Mouse (Mus musculus): Measurements from ENCODE around the gene Ankrd11. TPM values are rescaled to one million over a fixed set of nuclear protein-coding genes. Genes with fewer than 3 reads are reported as not detected.
A peak's percentile ranks its signal among the peaks of the same experiment; 100 is the strongest.

Gene Ankrd11
- total RNA-seq, 2 experiments from 2014 or later, result 80.6 to 81.1 TPM

DNA sequence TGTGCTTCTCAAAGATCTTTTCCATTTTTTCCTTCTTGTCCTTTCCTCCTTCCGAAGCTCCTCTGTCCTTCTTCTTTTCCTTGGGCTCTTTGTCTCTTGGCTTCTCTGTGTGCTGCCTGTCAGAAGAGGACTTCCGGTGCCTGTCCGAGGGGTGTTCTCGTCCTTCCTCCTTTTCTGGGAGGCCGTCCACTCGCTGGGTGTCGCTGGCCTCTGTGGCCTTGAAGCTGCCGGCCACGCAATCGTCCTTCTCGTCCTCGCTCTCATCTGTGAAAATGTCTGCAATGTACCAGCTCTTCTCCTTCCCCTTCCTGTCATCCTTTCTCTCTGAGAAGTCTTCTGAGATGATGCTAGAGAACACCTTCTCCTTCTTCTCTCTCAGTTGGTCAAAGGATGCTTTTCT is 148.6 kb downstream of the Ankrd11 start:
- peak; percentile 72 to 77 for DNase-seq

DNA sequence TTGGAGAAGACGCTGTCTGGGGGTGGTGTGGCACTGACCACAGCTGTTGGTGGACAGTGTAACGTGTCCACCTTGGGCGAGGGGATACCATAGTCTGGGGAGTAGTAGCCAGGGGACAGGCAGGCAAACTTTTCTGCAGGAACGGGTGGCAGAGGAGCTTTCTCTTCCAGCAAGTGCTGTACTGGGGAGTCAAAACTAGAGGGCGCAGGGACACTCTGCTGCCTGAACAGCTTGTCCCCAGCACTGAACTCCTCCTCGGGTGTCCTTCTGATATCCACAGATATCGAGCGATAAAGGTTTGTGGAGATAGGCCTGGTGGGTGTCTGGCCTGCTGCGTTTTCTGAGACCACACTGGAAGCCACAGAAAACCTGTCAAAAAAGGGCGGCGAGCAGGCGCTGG is 150.6 kb downstream of the Ankrd11 start:
- no peak for DNase-seq

DNA sequence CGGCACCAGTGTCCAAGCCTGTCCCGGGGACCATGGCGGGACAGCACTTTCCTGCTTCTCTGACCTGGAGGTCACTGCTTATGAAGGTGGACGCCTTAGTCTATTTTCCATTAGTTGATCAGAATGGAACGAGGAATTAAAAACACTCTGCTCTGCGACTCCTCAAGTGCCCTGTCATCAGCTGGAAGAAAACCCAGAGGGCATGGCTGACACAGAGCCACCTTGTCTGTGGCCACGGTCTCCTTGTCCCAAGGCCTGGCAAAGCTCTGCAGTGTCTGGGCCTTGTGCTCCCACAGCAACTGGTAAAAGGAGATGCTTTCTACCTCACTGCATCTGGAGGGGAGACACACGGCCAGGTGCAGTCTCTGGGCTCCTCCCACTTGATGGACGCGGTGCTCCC is 158.4 kb downstream of the Ankrd11 start:
- DNase-seq, result no peak

DNA sequence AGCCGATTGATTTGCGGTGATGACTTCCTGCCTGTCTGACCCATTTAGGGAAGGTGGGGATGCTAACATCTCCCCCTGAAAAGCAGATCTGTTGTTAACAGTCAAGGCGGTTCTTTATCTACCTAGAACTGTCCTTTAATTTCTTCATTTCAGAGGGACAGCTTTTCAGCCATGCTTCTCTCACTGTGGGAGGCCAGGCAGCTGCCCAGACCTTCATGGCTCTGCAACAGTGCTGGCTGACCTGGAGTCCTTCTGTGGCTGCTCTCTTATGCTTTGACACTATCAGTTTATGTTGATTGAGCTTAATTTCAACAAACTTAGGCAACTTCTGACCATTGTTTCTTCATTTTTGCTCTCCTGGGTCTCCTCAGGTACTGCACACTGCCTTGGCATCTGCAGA is 161.8 kb downstream of the Ankrd11 start:
- DNase-seq, result no peak

DNA sequence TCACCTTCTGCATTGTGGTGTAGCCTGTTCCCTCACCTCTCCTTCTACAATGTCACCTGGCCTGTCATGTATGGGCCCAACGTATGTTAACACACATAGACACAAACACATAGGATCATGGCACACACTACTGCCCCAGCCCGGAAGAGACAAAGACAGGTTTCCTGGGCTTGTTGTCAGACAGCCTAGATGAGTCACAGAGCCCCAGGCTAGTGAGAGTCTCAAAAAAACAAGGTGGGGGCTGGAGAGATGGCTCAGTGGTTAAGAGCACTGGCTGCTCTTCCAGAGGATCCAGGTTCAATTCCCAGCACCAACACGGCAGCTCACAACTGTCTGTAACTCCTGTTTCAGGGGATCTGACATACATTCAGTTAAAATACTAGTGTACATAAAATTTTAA is 163.8 kb downstream of the Ankrd11 start:
- DNase-seq, result no peak

DNA sequence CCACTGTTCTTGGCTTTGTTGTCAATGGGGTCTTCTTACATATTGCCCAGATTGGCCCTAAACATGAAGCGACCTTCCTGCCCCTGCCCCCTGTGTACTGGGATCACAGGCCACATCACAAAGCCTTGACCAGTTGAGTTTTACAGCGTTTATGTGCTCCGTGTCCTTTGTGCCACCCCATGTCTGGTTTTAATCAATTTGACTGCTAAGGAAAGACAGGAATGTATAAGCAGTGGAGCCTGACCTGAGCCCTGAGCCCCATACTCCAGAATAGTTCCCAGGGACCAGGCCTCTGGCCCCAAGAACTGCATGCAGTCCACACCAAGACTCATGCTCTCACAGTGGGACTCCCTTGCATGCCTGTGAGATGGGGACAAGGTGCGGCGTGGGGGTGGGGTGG is 166.9 kb downstream of the Ankrd11 start:
- DNase-seq, result no peak

DNA sequence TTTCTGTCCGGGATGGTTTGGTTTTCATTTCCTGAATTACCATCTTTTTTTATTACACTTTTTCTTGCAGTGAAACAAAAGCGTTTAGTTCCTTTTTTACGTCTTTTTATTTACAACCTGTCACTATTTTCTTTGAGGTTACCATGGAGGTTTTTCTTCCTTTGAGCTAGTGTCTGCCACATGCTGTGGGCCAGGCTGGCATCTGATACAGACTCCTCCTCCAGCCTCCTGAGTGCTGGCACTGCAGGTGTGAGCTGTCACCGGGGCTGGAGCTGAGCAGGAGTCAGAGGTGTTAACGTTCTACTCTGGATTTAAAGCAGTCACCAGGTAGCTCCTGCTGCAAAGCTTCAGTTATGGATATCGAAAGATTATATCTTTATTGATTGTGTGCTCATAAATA is 168.9 kb downstream of the Ankrd11 start:
- no peak for DNase-seq

DNA sequence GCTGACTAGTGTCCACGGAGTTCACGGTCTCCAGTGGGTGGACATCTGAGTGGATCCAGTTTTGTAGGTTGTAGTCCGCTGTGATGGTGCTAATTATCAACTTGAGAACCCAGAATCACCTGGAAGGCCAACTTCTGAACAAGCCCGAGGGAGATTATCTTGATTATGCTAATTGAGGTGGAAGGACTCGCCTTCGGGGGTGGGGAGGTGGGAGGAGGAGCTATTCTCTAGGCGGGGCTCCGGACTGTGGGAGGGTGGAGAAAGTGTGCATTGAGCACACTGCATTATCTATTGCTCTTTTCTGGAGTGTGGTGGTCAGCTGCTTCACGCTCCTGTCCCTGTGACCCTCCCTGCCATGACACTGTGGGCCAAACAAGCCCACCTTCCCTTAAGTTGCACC is 170.4 kb downstream of the Ankrd11 start:
- no peak for DNase-seq

DNA sequence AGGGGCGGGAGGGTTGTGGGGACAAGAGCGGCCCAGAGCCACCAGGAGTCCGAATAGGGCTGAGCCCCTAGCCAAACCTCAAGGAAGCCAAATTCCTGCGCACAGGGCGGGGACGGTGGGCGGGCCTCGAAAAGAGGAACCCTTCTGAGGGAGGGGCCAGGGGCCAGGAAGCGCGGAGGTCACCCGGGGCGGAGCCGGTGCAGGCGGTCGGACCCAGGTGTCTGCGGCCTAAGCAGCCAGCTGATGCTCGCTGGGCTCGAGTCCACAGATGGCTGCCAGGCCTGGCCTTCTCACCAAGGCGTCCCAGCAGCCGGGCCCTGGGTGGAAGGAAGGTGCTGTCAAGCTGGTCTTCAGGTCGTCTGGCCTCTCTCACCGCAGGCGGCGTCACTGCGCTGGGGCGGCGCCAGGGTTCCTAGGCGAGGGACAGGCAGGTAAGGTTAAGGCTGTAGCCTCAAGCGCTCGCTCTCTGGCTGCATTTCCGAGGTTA is 171.7 kb downstream of the Ankrd11 start:
- DNase-seq, result peak in 1 of 2 experiments; percentile 57

DNA sequence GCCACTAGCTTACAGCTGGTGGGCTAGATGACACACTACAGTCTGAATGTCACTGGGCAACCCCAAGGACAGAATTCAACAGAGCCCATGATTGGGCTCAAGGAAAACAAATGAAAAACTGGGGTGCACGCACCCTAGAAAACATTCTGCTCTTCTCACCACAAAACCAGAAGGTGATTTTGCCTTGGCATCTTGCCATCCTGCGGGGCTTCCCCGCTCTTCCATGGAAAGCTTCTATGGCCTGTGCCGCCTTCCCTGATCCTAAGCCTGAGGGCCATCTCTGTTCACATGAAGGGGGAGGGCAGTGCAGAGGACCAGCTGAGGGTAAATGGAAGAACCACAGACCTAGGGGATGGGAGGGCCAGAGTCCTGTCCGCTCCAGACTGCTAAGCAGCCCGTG is 174.1 kb downstream of the Ankrd11 start:
- DNase-seq, result no peak

DNA sequence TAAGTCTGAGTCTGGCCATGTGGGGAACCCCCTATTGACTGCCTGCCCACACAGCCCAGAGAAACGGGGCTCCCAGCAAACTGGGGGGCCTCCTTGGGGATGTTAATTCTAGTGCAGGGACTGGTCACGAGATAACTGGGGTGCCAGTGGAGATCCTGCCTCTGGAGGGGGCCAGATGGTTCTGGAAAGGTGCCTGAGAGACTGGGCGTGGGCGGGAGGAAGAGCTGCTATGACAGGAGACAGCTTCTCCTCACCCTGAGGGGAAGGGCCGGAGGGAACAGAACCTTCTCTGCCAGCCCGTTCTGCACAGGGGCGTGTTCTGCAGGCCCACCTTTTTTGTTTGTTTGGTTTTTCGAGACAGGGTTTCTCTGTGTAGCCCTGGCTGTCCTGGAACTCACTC is 175.8 kb downstream of the Ankrd11 start:
- DNase-seq, result no peak

DNA sequence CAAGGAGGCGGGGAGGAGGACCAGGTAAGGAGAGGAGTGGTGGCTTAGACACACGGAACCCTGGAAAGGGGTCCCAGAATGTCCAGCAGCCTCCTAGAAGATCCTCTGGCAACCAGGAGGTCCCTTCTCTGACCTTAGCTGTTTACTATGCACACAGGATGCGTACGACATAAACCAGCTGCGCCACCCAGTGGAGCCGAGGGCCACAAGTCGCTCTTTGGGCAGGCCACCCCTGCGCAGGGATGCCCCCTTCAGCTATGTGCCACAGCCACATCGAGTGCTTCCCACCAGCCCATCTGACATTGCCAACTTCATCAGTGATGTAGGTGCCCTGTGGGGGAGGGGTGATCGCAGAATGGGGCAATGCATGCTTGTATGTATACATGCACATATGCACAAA is 176.6 kb downstream of the Ankrd11 start:
- no peak for DNase-seq

DNA sequence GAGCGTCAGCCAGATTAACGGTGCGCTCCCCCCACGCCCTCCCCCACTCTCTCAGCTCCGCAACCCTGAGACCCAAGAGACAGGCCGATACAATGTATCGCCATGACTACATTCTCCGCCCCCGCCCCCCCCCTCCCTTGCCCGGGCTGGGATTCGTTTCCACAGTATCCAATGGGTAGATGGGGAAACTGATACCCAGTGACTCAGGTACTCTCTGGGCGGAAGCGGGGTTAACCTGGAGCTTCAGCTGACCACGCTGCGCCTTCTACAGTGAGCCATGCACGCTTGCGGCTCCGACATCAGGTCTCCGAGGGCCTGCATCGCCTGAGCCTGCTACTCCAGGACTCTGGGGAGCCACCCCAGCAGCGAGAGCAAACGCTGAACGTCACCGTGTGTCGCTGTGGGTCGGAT is 177.4 kb downstream of the Ankrd11 start:
- no peak for DNase-seq

DNA sequence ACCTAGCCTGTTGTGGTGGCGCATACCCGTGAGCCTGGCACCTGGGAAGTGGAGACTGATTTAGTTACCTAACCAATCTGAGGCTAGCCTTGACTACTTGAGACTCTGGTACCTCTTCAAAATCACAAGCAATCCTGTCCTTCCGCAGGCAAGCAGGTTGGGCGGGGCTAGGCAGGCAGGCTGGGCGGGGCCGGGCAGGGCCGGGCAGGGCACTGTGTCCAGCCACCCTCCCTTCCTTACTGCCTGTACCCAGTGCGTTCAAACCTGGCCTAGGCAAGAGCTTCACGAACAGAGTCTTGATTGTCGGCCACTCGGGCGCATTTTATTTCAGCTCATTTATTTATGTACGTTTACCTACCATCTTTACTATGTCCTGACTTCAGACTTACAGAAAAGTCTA is 182.2 kb downstream of the Ankrd11 start:
- DNase-seq, result peak in 1 of 2 experiments; percentile 19

DNA sequence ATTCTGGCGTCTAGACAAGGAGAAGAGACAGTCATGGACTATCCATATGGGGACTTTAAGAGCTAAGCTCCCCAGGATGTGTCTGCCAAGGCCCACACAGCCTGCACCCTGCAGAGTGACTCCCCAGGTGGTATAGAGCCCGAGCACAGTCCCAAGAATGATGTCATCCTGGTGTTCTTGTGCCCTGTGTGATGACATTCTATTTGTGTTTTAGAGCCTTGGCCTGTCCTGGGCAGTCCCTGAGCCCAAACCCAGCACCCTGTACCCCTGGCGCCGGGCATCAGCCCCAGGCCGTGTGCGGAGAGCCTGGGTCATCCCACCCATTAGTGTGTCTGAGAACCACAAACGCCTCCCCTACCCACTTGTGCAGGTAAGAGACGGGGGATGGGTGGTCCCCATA is 185.8 kb downstream of the Ankrd11 start:
- DNase-seq, result no peak

DNA sequence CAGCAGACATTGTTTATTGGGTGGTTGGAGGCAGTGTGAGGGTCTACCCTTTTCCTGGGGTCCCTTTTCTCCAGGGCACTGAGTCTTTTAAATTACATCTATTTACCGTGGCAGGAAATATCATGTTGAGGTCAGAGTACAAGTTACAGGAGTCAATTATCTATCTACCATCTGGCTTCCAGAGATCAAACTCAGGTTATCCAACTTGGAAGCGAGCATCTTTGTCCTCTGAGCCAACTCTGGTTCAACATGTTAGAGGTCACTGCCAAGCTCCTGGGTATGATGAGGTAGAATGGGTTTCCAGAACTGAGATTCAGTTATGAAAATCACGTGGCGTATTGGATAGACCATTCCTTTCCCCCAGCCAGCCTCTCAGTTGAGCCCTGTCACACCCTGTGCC is 187.0 kb downstream of the Ankrd11 start:
- no peak for DNase-seq

DNA sequence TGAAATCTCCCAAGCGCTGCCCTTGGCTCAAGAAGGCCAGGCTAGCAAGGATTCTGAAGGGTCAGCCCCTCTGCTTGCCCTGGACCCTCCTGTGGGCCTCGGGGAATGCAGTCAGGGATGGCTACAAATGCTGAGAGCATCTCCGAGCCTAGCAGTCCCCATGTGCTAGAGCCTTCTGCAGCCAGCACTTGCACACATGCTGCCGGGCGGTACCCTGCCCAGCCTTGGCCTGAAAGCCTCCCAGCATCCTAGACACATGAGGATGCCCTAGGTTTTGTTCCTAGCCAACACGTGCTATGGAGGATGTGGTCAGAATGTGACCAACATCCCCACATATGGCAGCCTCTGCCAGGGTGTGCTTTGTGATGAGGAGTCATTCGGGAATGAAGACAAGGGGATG is 187.7 kb downstream of the Ankrd11 start:
- DNase-seq, result no peak

DNA sequence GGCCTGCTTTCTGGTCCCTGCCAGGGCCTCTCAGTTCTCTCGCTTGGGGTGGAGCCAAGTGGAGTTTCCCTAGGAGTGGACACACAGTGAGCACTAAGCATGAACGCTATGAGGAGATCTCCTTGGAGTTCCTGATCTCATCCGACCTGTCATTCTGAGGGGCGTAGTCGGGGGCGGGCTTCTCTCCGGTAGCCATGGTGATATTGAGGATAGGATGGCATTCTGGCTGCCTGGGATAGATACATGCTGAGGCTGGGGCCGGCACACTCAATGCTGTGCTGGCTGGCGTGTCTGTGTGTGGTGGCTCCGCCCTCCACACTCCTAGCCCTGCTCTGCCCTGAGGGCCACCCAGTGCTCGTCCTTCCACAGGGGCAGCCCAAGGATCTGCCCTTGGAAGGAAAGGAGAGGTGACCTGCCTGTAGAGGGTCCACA is 188.7 kb downstream of the Ankrd11 start:
- DNase-seq, result peak; percentile 26 to 62

DNA sequence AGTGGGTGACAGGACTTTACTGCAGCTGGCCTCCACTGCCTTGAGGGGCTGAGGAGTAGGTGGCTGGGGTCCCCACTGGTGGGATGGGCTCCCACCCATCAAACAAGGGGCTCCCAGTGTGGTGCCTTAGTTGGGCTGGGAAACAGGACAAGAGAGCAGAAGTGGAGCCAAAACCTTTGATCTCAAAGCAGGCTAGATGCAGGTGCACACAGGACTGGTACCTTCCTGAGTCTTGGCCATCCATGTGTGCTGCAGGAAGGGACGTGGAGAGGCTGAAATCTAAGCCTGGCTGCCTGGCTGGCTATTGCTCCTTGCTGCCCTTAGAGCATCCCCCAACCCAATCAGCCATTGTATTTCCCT is 189.6 kb downstream of the Ankrd11 start:
- no peak for DNase-seq

DNA sequence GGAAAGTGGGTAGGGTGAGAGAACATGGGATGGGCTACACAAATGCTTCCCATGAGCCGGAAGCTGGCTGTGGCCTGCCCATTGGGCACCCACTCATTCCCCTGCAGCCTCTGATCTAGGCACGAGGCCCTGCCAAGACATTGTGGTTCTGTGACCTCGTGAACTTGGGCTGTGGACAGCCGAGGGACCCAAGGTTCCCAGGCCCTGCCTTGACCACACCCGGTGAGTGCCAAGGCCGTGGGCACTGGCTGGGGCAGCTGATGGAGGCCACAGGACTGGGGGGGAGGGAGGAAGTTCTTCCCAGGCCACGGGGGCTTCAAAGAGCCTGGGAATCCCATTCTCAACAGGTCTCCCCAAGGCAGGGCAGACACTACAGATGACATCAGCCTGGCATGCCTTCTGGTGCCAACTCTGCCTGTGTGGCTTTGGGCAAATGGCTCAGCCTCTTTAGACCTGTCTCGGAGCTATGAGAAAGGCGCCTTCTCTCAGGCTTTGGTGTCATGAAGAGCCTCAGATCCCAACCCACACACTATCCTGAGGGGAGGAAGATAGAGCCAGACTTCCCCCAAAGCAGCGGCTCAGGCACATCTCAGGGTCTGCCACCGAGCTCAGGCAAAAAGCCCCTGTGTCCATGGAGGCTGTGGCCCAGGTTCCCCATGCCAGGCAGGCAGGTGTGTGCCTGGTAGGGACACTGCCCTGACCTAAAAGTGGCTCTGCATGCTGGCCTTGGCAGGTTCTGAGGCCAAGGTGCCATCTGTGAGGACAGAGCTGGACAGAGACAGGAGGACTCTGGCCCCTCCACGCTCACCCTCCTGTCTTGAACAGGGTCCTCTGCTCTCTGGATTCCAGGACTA is 190.2 kb downstream of the Ankrd11 start:
- DNase-seq, result peak; percentile 43 to 78

DNA sequence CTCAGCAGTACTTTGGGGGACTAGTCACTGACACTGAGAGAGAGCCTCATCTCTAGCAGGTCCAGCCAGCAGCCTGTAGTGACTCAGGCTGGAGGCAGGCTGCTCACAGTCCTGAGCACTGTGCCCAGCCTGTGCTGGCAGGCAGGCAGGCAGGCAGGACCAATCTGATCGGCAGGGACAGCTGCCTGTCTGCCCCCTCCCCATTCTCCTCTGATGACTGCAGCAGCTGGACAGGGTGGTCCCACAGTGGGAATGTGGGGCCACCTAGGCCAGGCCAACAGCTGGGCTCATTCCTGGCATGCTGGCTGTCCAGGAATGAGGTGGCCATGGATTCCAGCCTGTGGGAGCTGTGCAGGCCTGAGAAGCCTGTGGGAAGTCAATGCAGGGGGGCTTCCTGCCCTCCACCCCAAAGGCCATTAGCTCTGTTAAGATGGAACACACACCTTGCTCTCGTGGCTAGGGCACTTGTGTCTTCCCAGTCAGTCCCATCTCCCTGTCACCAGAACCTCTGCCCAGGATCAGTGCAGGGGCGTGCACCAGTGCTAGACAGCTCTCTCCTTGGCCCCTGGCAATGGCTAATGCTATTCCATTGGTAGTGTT is 191.3 kb downstream of the Ankrd11 start:
- no peak for DNase-seq

DNA sequence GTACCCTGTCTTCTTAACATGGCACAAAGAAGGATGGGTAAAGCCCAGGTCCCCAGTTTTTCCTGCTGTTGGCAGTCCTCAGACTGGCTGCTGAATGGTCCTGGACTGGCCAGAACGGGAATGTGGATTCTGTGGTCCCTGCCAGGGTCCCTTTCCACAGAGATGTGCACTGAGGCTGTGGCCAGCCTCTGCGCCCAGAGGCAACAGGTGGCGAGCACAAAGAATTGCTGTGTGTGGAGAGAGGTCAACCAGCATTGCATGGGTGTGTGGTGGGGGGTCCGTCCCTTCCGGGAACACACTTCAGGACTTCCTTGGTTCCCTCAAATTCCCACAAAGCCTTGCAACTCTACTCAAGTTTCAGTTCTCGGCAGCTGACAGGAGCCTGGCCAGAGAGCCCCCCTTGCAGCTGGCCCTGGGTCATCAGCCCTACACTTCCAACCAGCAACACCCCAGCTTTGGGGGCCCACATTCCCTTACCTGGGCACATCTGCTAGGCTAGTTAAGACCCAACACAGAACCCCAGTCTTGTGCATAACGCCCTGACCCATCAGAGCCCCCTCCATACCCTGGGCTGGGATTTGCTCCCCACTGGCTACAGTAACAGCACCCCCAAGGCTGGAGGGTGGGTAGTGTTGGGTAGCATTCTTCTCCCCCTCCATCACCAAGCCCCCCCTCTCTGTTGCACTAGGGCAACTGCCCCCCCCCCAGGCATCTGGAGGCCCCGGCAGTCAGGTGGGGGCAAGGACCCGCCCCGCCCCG is 192.7 kb downstream of the Ankrd11 start:
- DNase-seq, result no peak

All from adrenal gland, postnatal 36 days (tissue).